Mouse (Mus musculus) MEL (cell line): ENCODE measurements around the gene Bscl2. TPM values are rescaled to one million over a fixed set of nuclear protein-coding genes. Genes with fewer than 3 reads are reported as not detected.
"Not testable (repeated sequence)": the region's sequence is repeated elsewhere in the genome, so short reads cannot be mapped to it uniquely, and the experiment has no call there.

ENCODE experiments used
- DNase-seq: peaks from one replicate; pipeline ENCODE4 v3.0.0; 2011; ENCODE audit warnings: low read depth, low spot score
- H3K27ac ChIP-seq: 2 replicates; pipeline ENCODE4 v1.5.1; 2012; ENCODE audit warnings: low read depth, mild to moderate bottlenecking, control low read depth, low read length, moderate library complexity; ENCODE audit not compliant: control insufficient read depth
- H3K27me3 ChIP-seq, 2 experiments: fragments of 150-350 bp in 1 of 2; sonication (generic) in 1 of 2; 2 replicates each; pipeline ENCODE4 v1.6.1; 2012; ENCODE audit warnings: low read length in 2 of 2, mild to moderate bottlenecking in 2 of 2, improper control_type of control experiment in 1 of 2, moderate library complexity in 1 of 2; ENCODE audit not compliant: insufficient read depth in 2 of 2, control insufficient read depth in 1 of 2
- H3K36me3 ChIP-seq, 2 experiments: 2 replicates each; pipeline ENCODE4 v1.6.1; 2012 to 2014; ENCODE audit warnings: low read length in 2 of 2, improper control_type of control experiment in 1 of 2, inconsistent platforms in 1 of 2, mild to moderate bottlenecking in 1 of 2; ENCODE audit not compliant: insufficient read depth in 2 of 2, control insufficient read depth in 1 of 2
- H3K4me1 ChIP-seq, 2 experiments: fragments of 150-350 bp in 1 of 2; sonication (generic) in 1 of 2; 2 replicates each; pipeline ENCODE4 v1.6.1; 2012; ENCODE audit warnings: low read length in 2 of 2, improper control_type of control experiment in 1 of 2, mild to moderate bottlenecking in 1 of 2; ENCODE audit not compliant: insufficient read depth in 2 of 2, control insufficient read depth in 1 of 2
- H3K4me3 ChIP-seq, 2 experiments: fragments of 150-350 bp in 1 of 2; sonication (generic) in 1 of 2; 2 replicates each; pipeline ENCODE4 v1.5.1; 2012; ENCODE audit warnings: low read depth in 2 of 2, low read length in 2 of 2, mild to moderate bottlenecking in 2 of 2, moderate library complexity in 2 of 2, control low read depth in 1 of 2, improper control_type of control experiment in 1 of 2; ENCODE audit not compliant: control insufficient read depth in 1 of 2, insufficient read depth in 1 of 2
- H3K79me2 ChIP-seq: 2 replicates; pipeline ENCODE4 v1.6.1; 2012; ENCODE audit warnings: mild to moderate bottlenecking, low read length, moderate library complexity; ENCODE audit not compliant: control insufficient read depth, poor library complexity, insufficient read depth
- H3K9ac ChIP-seq: 2 replicates; pipeline ENCODE4 v1.6.1; 2012; ENCODE audit warnings: low read depth, mild to moderate bottlenecking, control low read depth, low read length, moderate library complexity; ENCODE audit not compliant: control insufficient read depth, poor library complexity, severe bottlenecking
- H3K9me3 ChIP-seq: fragments of 150-350 bp; sonication (generic); replicated peaks from 2 replicates; pipeline ENCODE4 v1.6.1; 2012; ENCODE audit warnings: mild to moderate bottlenecking, low read length, improper control_type of control experiment, moderate library complexity; ENCODE audit not compliant: insufficient read depth
- E2F4 ChIP-seq: IDR thresholded peaks from 2 replicates; pipeline ENCODE4 v1.6.1; 2011; ENCODE audit warnings: low read depth, low read length, improper control_type of control experiment, borderline replicate concordance
- ELF1 ChIP-seq: IDR thresholded peaks from 2 replicates; pipeline ENCODE4 v1.6.1; 2014; ENCODE audit warnings: low read depth, mild to moderate bottlenecking, inconsistent platforms, low read length, improper control_type of control experiment, moderate library complexity
- EP300 ChIP-seq, 2 experiments: IDR thresholded peaks; 2 replicates each; pipeline ENCODE4 v1.6.1; 2011; ENCODE audit warnings: improper control_type of control experiment in 2 of 2, low read length in 2 of 2, low read depth in 1 of 2, mild to moderate bottlenecking in 1 of 2
- ETS1 ChIP-seq: IDR thresholded peaks from 2 replicates; pipeline ENCODE4 v1.6.1; 2012; ENCODE audit warnings: low read depth, mild to moderate bottlenecking, inconsistent platforms, low read length, improper control_type of control experiment, moderate library complexity
- GATA1 ChIP-seq: IDR thresholded peaks from 2 replicates; pipeline ENCODE4 v1.6.1; 2011; ENCODE audit warnings: low read depth, low read length, improper control_type of control experiment
- HCFC1 ChIP-seq: IDR thresholded peaks from 2 replicates; pipeline ENCODE4 v1.6.1; 2012; ENCODE audit warnings: low read depth, mild to moderate bottlenecking, inconsistent platforms, low read length, improper control_type of control experiment, moderate library complexity
- KAT2A ChIP-seq: conservative IDR thresholded peaks from 2 replicates; pipeline ENCODE4 v1.6.1; 2012; ENCODE audit warnings: low read depth, low read length, improper control_type of control experiment, inconsistent platforms
- MAX ChIP-seq: IDR thresholded peaks from 2 replicates; pipeline ENCODE4 v1.6.1; 2011; ENCODE audit warnings: low read length, improper control_type of control experiment
- MAZ ChIP-seq: IDR thresholded peaks from 2 replicates; pipeline ENCODE4 v1.6.1; 2012; ENCODE audit warnings: low read depth, mild to moderate bottlenecking, inconsistent platforms, low read length, improper control_type of control experiment
- MYB ChIP-seq: IDR thresholded peaks from 2 replicates; pipeline ENCODE4 v1.6.1; 2011; ENCODE audit warnings: mild to moderate bottlenecking, low read depth, low read length, improper control_type of control experiment
- MYC ChIP-seq: IDR thresholded peaks from 2 replicates; pipeline ENCODE4 v1.6.1; 2011; ENCODE audit warnings: low read depth, mild to moderate bottlenecking, low read length, improper control_type of control experiment, moderate library complexity
- NELFE ChIP-seq: IDR thresholded peaks from 2 replicates; pipeline ENCODE4 v1.6.1; 2011; ENCODE audit warnings: low read depth, low read length, improper control_type of control experiment
- NRF1 ChIP-seq: IDR thresholded peaks from 2 replicates; pipeline ENCODE4 v1.6.1; 2014; ENCODE audit warnings: low read depth, mild to moderate bottlenecking, inconsistent platforms, low read length, improper control_type of control experiment, moderate library complexity; ENCODE audit not compliant: poor library complexity, insufficient read depth, severe bottlenecking
- POLR2A ChIP-seq, 2 experiments: IDR thresholded peaks; 2 replicates each; pipeline ENCODE4 v1.6.1; 2011 to 2012; ENCODE audit warnings: low read length in 2 of 2, mild to moderate bottlenecking in 2 of 2, control low read depth in 1 of 2, improper control_type of control experiment in 1 of 2, low read depth in 1 of 2, moderate library complexity in 1 of 2; ENCODE audit not compliant: control insufficient read depth in 1 of 2, insufficient read depth in 1 of 2, poor library complexity in 1 of 2
- POLR2AphosphoS2 ChIP-seq: IDR thresholded peaks from 2 replicates; pipeline ENCODE4 v1.6.1; 2011; ENCODE audit warnings: low read length, improper control_type of control experiment
- SIN3A ChIP-seq: IDR thresholded peaks from 2 replicates; pipeline ENCODE4 v1.6.1; 2012; ENCODE audit warnings: low read length, improper control_type of control experiment, inconsistent platforms
- TBP ChIP-seq: IDR thresholded peaks from 2 replicates; pipeline ENCODE4 v1.8.0; 2011; ENCODE audit warnings: low read depth, low read length, improper control_type of control experiment
- TCF12 ChIP-seq: IDR thresholded peaks from 2 replicates; pipeline ENCODE4 v1.6.1; 2014; ENCODE audit warnings: low read depth, mild to moderate bottlenecking, inconsistent platforms, low read length, improper control_type of control experiment, moderate library complexity
- UBTF ChIP-seq: IDR thresholded peaks from 2 replicates; pipeline ENCODE4 v1.6.1; 2012; ENCODE audit warnings: low read depth, mild to moderate bottlenecking, inconsistent platforms, low read length, improper control_type of control experiment, moderate library complexity, borderline replicate concordance; ENCODE audit not compliant: insufficient read depth
- USF1 ChIP-seq: IDR thresholded peaks from 2 replicates; pipeline ENCODE4 v1.6.1; 2014; ENCODE audit warnings: low read depth, mild to moderate bottlenecking, inconsistent platforms, low read length, improper control_type of control experiment, moderate library complexity
- ZMIZ1 ChIP-seq: IDR thresholded peaks from 2 replicates; pipeline ENCODE4 v1.6.1; 2012; ENCODE audit warnings: low read depth, mild to moderate bottlenecking, inconsistent platforms, low read length, improper control_type of control experiment, moderate library complexity
- ZNF384 ChIP-seq: IDR thresholded peaks from 2 replicates; pipeline ENCODE4 v1.6.1; 2012; ENCODE audit warnings: low read depth, mild to moderate bottlenecking, inconsistent platforms, low read length, improper control_type of control experiment
- polyA plus RNA-seq, 2 experiments: library from polyadenylated mRNA; stranded (reverse) in 1 of 2; unstranded in 1 of 2; fragments of >175 nt in 1 of 2; fragments of >200 nt in 1 of 2; gene quantifications; 2 replicates each; pipeline versions ENCODE4 v1.2.1 to v1.2.4; 2012; ENCODE audit warnings: low replicate concordance in 2 of 2, low read depth in 1 of 2; ENCODE audit not compliant: insufficient read length in 2 of 2, insufficient read depth in 1 of 2, missing spikeins in 1 of 2
- total RNA-seq: library from RNA; depleted of rRNA; stranded (reverse); fragments of 300-350 nt; gene quantifications from 2 replicates; pipeline ENCODE4 v1.2.3, GENCODE M21; 2012

The Bscl2 gene
- total and polyA plus RNA-seq, 3 experiments = 26.0 to 51.3 TPM; not detected in 1

DNA sequence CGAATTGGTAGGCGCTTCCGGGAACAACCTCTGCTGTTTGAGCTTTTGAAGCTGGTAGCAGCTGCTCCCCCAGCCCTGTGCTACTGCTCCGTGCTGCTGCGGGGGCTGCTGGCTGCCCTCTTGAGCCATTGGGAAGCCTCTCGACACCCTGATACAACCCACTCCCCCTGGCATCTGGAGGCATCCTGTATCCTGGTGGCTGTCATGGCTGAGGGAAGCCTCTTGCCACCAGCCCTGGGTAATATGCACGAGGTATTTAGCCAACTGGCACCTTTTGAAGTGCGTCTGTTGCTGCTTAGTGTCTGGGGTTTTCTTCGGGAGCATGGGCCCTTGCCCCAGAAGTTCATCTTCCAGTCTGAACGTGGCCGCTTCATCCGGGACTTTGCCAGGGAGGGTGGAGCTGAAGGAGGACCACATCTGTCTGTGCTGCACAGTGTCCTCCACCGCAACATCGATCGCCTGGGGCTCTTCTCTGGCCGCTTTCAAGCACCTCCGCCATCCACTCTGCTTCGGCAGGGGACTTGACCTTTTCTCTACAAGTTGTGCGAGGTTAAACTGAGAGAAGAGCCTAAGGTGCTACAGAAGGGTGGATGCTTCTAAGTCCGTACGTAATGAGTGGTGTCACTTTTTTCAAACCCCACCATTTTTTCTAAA, 60.1 kb downstream of the Bscl2 start:
- Histone ChIP-seq H3K27ac (peak overlapping the region; percentile 96), H3K9ac (peak overlapping the region; percentile 81), H3K4me3 (peak overlapping the region; percentile 14 to 48), H3K36me3 (peaks cover 0 to 32% of the 10 kb centered on the region in 2 experiments; a peak in 2 of 4 replicates), H3K79me2 (peaks cover 51% of the 10 kb centered on the region), H3K4me1 (peaks cover 5 to 21% of the 10 kb centered on the region in 2 experiments; a peak in 3 of 4 replicates)
- not testable (repeated sequence) for H3K27me3 ChIP-seq, H3K9me3 ChIP-seq
- peak; percentile 76 for DNase-seq
- TF ChIP-seq POLR2A (IDR thresholded peaks at IDR 0.05; ENCODE audit: control insufficient read depth in 1 of 2, insufficient read depth in 1 of 2, low read depth in 1 of 2, low read length in 2 of 2, poor library complexity in 1 of 2) (0 out of 4 replicates have a peak, but pooled peaks of 1 of the 2 experiments have one; percentile 34), UBTF (0 out of 2 replicates have a peak, but pooled peaks have one; percentile 44), MAX (peak; percentile 16; the same call in 1 of the 2 replicates), ELF1 (0 out of 2 replicates have a peak, but pooled peaks have one; percentile 38)

DNA sequence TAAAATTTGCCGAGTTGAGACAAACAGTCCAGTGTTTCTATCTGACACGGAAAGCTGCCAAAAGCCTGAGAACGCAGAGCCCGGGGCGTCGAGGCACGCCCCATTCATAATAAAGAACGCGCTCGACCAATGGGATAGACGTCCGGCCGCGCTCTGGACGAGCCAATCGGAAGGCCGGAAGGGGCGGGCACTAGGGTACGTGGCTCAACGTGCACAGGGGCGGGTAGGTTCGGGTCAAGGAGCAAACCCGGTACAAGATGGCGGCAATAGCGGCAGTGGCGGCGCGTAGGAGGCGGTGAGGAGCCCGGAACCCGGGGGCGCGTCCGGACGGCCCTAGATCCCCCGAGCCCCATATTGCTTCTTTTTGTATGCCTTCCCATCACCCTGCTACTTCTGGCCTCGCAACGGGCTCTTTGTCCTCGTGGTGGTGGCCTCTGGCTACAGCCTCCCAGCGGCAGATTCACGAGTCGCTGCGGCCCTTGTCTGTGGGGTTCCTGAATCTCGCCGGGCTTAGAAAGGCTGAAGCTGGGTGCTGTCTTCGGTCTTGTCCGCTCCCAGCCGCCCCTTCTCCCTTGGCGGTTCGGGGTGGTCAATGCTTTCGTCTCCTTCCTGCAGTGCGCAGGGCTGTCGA, 60.7 kb downstream of the Bscl2 start, which contains the start of gene Ganab:
Gene Ganab (plus strand): TSS at position 207 of the 631 bp plus-strand sequence.
- DNase-seq = peak; percentile 98
- TF ChIP-seq ETS1 (peak; percentile 30; the same call in 1 of the 2 replicates), TCF12 (peak; percentile 75), MAX (0 out of 2 replicates have a peak, but pooled peaks have one; percentile 57), EP300 (IDR thresholded peaks at IDR 0.05; ENCODE audit: low read depth in 1 of 2, low read length in 2 of 2) (no peak), NRF1 (peak; percentile 31; the same call in 1 of the 2 replicates), MYC (peak; percentile 31; the same call in 1 of the 2 replicates), USF1 (0 out of 2 replicates have a peak, but pooled peaks have one; percentile 16), KAT2A (peak; percentile 67; the same call in 1 of the 2 replicates), MAZ (0 out of 2 replicates have a peak, but pooled peaks have one; percentile 54), E2F4 (0 out of 2 replicates have a peak, but pooled peaks have one; percentile 35), MYB (no peak), ELF1 (peak; percentile 76), ZMIZ1 (peak; percentile 78; the same call in 1 of the 2 replicates), GATA1 (no peak), UBTF (no peak), SIN3A (peak; percentile 72), POLR2AphosphoS2 (peak; percentile 97), HCFC1 (peak; percentile 88), POLR2A (IDR thresholded peaks at IDR 0.05; ENCODE audit: control insufficient read depth in 1 of 2, insufficient read depth in 1 of 2, low read depth in 1 of 2, low read length in 2 of 2, poor library complexity in 1 of 2) (peak; percentile 64 to 88), NELFE (peak; percentile 80), TBP (peak; percentile 83), ZNF384 (no peak)
- peaks cover 50% of the 10 kb centered on the region for H3K79me2 ChIP-seq
- peak within 1 kb of the TSS; percentile 96 for H3K27ac ChIP-seq
- H3K9me3 ChIP-seq = no peaks in the 10 kb centered on the region
- H3K9ac ChIP-seq = peak within 1 kb of the TSS; percentile 96
- peaks cover 5 to 21% of the 10 kb centered on the region in 2 experiments; a peak in 3 of 4 replicates for H3K4me1 ChIP-seq
- H3K27me3 ChIP-seq = no peaks in the 10 kb centered on the region
- peak within 1 kb of the TSS; percentile 75 to 79 for H3K4me3 ChIP-seq
- peaks cover under 1 to 32% of the 10 kb centered on the region in 2 experiments; a peak in 2 of 4 replicates for H3K36me3 ChIP-seq
